Mouse (Mus musculus) thymus, adult 2 months (tissue): Measurements from ENCODE around the gene Mfsd5.

ENCODE experiments used
- CTCF ChIP-seq: fragments of 200-500 bp; IDR thresholded peaks from 2 replicates; pipeline ENCODE4 v1.5.1; 2012; ENCODE audit warnings: mild to moderate bottlenecking, control low read depth, low read length, moderate library complexity, borderline replicate concordance; ENCODE audit not compliant: control insufficient read depth, poor library complexity, insufficient read depth; ENCODE audit errors: extremely low read depth
- POLR2A ChIP-seq: fragments of 200-500 bp; IDR thresholded peaks from 2 replicates; pipeline ENCODE4 v1.6.1; 2012; ENCODE audit warnings: mild to moderate bottlenecking, low read length, control low read depth, moderate library complexity; ENCODE audit not compliant: control insufficient read depth, poor library complexity, insufficient read depth; ENCODE audit errors: extremely low read depth

DNA sequence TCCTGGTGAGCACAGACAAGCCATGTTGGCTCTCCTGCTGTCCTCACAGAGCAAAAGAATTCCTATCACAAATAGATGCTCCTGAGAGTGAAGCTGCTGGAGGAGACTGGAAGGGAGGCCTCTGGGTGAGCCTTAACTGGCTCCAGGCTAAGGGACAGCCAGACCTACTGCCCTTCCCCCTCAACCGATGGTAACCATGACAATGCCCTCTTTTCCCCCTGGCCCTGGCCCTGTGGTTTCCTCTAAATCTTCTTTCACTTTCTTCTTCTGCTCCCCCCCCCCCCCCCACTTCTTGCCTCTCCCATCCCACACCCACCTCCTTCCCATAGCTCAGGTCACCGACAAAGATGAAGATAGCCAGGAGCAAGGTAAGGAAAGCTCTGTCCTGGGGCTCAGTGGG is 45.4 kb upstream of the Mfsd5 start:
- TF ChIP-seq POLR2A (no peak), CTCF (no peak)
